Mouse (Mus musculus) bone marrow, adult 2 months (tissue): ENCODE measurements around the gene Mapk1ip1. TPM values are rescaled to one million over a fixed set of nuclear protein-coding genes. Genes with fewer than 3 reads are reported as not detected.

Source experiments
- H3K27ac ChIP-seq: fragments of 200-500 bp; 2 replicates; pipeline ENCODE4 v1.5.1; 2012; ENCODE audit warnings: low read depth, mild to moderate bottlenecking, control low read depth, inconsistent platforms, low read length; ENCODE audit not compliant: control insufficient read depth, poor library complexity, insufficient read depth
- H3K4me1 ChIP-seq: fragments of 200-500 bp; 2 replicates; pipeline ENCODE4 v1.6.1; 2011; ENCODE audit warnings: low read length; ENCODE audit not compliant: control insufficient read depth, insufficient read depth
- H3K4me3 ChIP-seq: fragments of 200-500 bp; replicated peaks from 2 replicates; pipeline ENCODE3; 2011; ENCODE audit warnings: mild to moderate bottlenecking, low read depth, low read length, control low read depth; ENCODE audit not compliant: control insufficient read depth
- CTCF ChIP-seq: fragments of 200-500 bp; IDR thresholded peaks from 2 replicates; pipeline ENCODE4 v1.5.1; 2011; ENCODE audit warnings: low read length, control low read depth; ENCODE audit not compliant: control insufficient read depth, insufficient read depth
- POLR2A ChIP-seq: fragments of 200-500 bp; IDR thresholded peaks from 2 replicates; pipeline ENCODE4 v1.6.1; 2011; ENCODE audit warnings: low read depth, mild to moderate bottlenecking, control low read depth, low read length, borderline replicate concordance; ENCODE audit not compliant: control insufficient read depth
- WGBS: fragments of 180-500 bp; shearing (Covaris S2); methylation state at CpG from one replicate; pipeline ENCODE4 v1.1.7; 2018; 5-methylcytosine and 5-hydroxymethylcytosine counted together
- polyA plus RNA-seq: library from polyadenylated mRNA; stranded (reverse); fragments of >200 nt; gene quantifications from 2 replicates; pipeline ENCODE4 v1.2.4, GENCODE M21; 2011; ENCODE audit warnings: low replicate concordance; ENCODE audit not compliant: missing spikeins, insufficient read depth, insufficient read length

The Mapk1ip1 gene
- polyA plus RNA-seq, 1 experiment = 53.5 TPM

- 50% methylated on average over 4 of the region's 4 CpGs for WGBS
- H3K4me1 ChIP-seq = no peaks in the 10 kb centered on the region
- no peak overlapping the region for H3K27ac ChIP-seq
- H3K4me3 ChIP-seq = no peak overlapping the region
- no peak for TF ChIP-seq POLR2A
- TF ChIP-seq CTCF = peak; percentile 40
These were observed 27.8 kb downstream of the Mapk1ip1 start for GRCm38 (mm10) chr7:138818314-138818713.

GRCm38 (mm10) chr7:138813213-138813875 lies 32.7 kb downstream of the Mapk1ip1 start:
- TF ChIP-seq POLR2A (no peak), CTCF (no peak)
- WGBS = 78% methylated on average over 11 of the region's 11 CpGs
- H3K4me1 ChIP-seq = no peaks in the 10 kb centered on the region
- no peak overlapping the region for H3K27ac ChIP-seq
- no peak overlapping the region for H3K4me3 ChIP-seq

GRCm38 (mm10) chr7:138807146-138807545 lies 38.9 kb downstream of the Mapk1ip1 start:
- Histone ChIP-seq H3K27ac (no peak overlapping the region), H3K4me1 (no peaks in the 10 kb centered on the region), H3K4me3 (no peak overlapping the region)
- TF ChIP-seq POLR2A (no peak), CTCF (no peak)
- WGBS = 75% methylated on average over 3 of the region's 3 CpGs

GRCm38 (mm10) chr7:138803386-138803785 lies 42.7 kb downstream of the Mapk1ip1 start:
- WGBS = 13% methylated on average over 4 of the region's 4 CpGs
- H3K27ac ChIP-seq = no peak overlapping the region
- no peaks in the 10 kb centered on the region for H3K4me1 ChIP-seq
- no peak overlapping the region for H3K4me3 ChIP-seq
- TF ChIP-seq CTCF (no peak), POLR2A (no peak)

- Histone ChIP-seq H3K27ac (no peak overlapping the region), H3K4me3 (no peak overlapping the region), H3K4me1 (no peaks in the 10 kb centered on the region)
- TF ChIP-seq CTCF (no peak), POLR2A (no peak)
- 71% methylated on average over 5 of the region's 5 CpGs for WGBS
These were observed 58.0 kb downstream of the Mapk1ip1 start for GRCm38 (mm10) chr7:138788109-138788508.

Other genes with a start within 250 kb of the Mapk1ip1 start
- 21.7 and 47.0 TPM in 2 replicates for gene Ppp2r2d, start 194 bp downstream of the Mapk1ip1 start, polyA plus RNA-seq
- gene Bnip3, start 63.2 kb upstream of the Mapk1ip1 start, polyA plus RNA-seq = 7.8 and 10.7 TPM in 2 replicates
- not detected in 2 replicates for gene Jakmip3, start 94.5 kb upstream of the Mapk1ip1 start, polyA plus RNA-seq
- 0.31 TPM in 1 of 2 replicates, not detected in the other for gene Dpysl4, start 239.7 kb upstream of the Mapk1ip1 start, polyA plus RNA-seq